Mouse (Mus musculus): Measurements from ENCODE around the gene Hoxb5. TPM values are rescaled to one million over a fixed set of nuclear protein-coding genes. Genes with fewer than 3 reads are reported as not detected.

Hoxb5 gene
- polyA plus RNA-seq, 1 experiment from 2014 or later = 7.5 TPM

GRCm38 (mm10) chr11:96284774-96285734 lies 18.1 kb upstream of the Hoxb5 start:
- Histone ChIP-seq H3K4me1 (replicated peaks; ENCODE audit: control insufficient read depth, insufficient read depth) (0 out of 2 replicates have a peak, but pooled peaks cover 2% of the 10 kb centered on the region), H3K27ac (replicated peaks) (peak overlapping the region; percentile 88), H3K9ac (ENCODE audit: low read length) (peak overlapping the region; percentile 60), H3K9me3 (ENCODE audit: control insufficient read depth, low read length) (no peaks in the 10 kb centered on the region), H3K36me3 (ENCODE audit: control insufficient read depth, insufficient read depth, low read length) (no peaks in the 10 kb centered on the region), H3K4me2 (replicated peaks; ENCODE audit: low read depth) (peak overlapping the region; percentile 68), H3K27me3 (ENCODE audit: control insufficient read depth, insufficient read depth, low read length) (peaks cover 25% of the 10 kb centered on the region), H3K4me3 (ENCODE audit: low read depth, low read length) (peak overlapping the region; percentile 45)
- ATAC-seq (ENCODE audit: low FRiP score, low TSS enrichment) = peak; percentile 54
- WGBS = 3% methylated on average over 34 of the region's 37 CpGs
- DNase-seq (ENCODE audit: low spot score) = no peak
- no peak for TF ChIP-seq CTCF (IDR thresholded peaks at IDR 0.05; ENCODE audit: low read depth)
- no peak for TF ChIP-seq EP300 (optimal IDR thresholded peaks at IDR 0.05)

- Histone ChIP-seq H3K36me3 (ENCODE audit: control insufficient read depth, insufficient read depth, low read length) (no peaks in the 10 kb centered on the region), H3K27ac (replicated peaks) (peak within 1 kb of the TSS; percentile 88), H3K4me1 (replicated peaks; ENCODE audit: control insufficient read depth, insufficient read depth) (0 out of 2 replicates have a peak, but pooled peaks cover 2% of the 10 kb centered on the region), H3K4me2 (replicated peaks; ENCODE audit: low read depth) (peak within 1 kb of the TSS; percentile 68), H3K9me3 (ENCODE audit: control insufficient read depth, low read length) (no peaks in the 10 kb centered on the region), H3K9ac (ENCODE audit: low read length) (peak within 1 kb of the TSS; percentile 67), H3K4me3 (ENCODE audit: low read depth, low read length) (peak within 1 kb of the TSS; percentile 45), H3K27me3 (ENCODE audit: control insufficient read depth, insufficient read depth, low read length) (peaks cover 22% of the 10 kb centered on the region)
- TF ChIP-seq EP300 (optimal IDR thresholded peaks at IDR 0.05) (no peak), CTCF (IDR thresholded peaks at IDR 0.05; ENCODE audit: low read depth) (no peak)
- 1% methylated on average over 43 of the region's 43 CpGs for WGBS
- ATAC-seq (ENCODE audit: low FRiP score, low TSS enrichment) (no peak; the same call in 1 of the 2 replicates), DNase-seq (ENCODE audit: low spot score) (no peak)
These were observed 17.1 kb upstream of the Hoxb5 start, which contains the start of gene Hoxb7 for GRCm38 (mm10) chr11:96285771-96286738. TSS of gene Hoxb7 (plus strand) at chr11:96286623.

- Histone ChIP-seq H3K4me2 (replicated peaks; ENCODE audit: low read depth) (peak overlapping the region; percentile 68), H3K27me3 (ENCODE audit: control insufficient read depth, insufficient read depth, low read length) (peaks cover 22% of the 10 kb centered on the region), H3K4me3 (ENCODE audit: low read depth, low read length) (peak overlapping the region; percentile 45), H3K27ac (replicated peaks) (peak overlapping the region; percentile 88), H3K9ac (ENCODE audit: low read length) (peak overlapping the region; percentile 67), H3K36me3 (ENCODE audit: control insufficient read depth, insufficient read depth, low read length) (no peaks in the 10 kb centered on the region), H3K9me3 (ENCODE audit: control insufficient read depth, low read length) (no peaks in the 10 kb centered on the region), H3K4me1 (replicated peaks; ENCODE audit: control insufficient read depth, insufficient read depth) (0 out of 2 replicates have a peak, but pooled peaks cover 2% of the 10 kb centered on the region)
- no peak for DNase-seq (ENCODE audit: low spot score)
- ATAC-seq (ENCODE audit: low FRiP score, low TSS enrichment) = peak; percentile 16; the same call in 1 of the 2 replicates
- TF ChIP-seq EP300 (optimal IDR thresholded peaks at IDR 0.05) = no peak
- no peak for TF ChIP-seq CTCF (IDR thresholded peaks at IDR 0.05; ENCODE audit: low read depth)
- WGBS = under 1% methylated on average over 55 of the region's 55 CpGs
These were observed 16.3 kb upstream of the Hoxb5 start for GRCm38 (mm10) chr11:96286739-96287385.

DNA sequence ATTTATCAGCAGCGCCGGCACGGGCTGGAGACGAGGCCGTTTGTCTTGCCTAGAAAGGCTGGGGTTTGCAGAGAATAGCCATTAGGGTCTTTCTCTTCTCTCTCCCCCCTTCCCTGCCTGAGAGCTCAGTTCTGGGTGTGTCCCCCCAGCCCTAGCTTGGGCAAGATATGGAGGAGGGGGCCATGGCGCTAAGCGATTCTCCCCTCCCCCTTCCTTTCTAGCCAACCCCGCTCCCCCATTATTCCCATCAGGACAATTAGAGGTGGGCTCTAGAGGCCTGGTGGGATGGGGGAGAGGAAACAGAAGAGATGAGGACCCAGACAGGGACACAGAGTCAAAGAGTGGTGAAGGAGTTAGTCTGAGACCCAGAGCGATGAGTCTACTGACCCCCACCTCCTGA lies 15.7 kb upstream of the Hoxb5 start:
- peak overlapping the region; percentile 45 for H3K4me3 ChIP-seq (ENCODE audit: low read depth, low read length)
- no peaks in the 10 kb centered on the region for H3K36me3 ChIP-seq (ENCODE audit: control insufficient read depth, insufficient read depth, low read length)
- H3K4me1 ChIP-seq (replicated peaks; ENCODE audit: control insufficient read depth, insufficient read depth) = 0 out of 2 replicates have a peak, but pooled peaks cover 2% of the 10 kb centered on the region
- no peak overlapping the region for H3K27ac ChIP-seq (replicated peaks)
- peak overlapping the region; percentile 68 for H3K4me2 ChIP-seq (replicated peaks; ENCODE audit: low read depth)
- H3K9ac ChIP-seq (ENCODE audit: low read length) = peak overlapping the region; percentile 67; the same call in 1 of the 2 replicates
- 9% methylated on average over 9 of the region's 9 CpGs for WGBS
- H3K9me3 ChIP-seq (ENCODE audit: control insufficient read depth, low read length) = no peaks in the 10 kb centered on the region
- no peak for ATAC-seq (ENCODE audit: low FRiP score, low TSS enrichment)
- DNase-seq (ENCODE audit: low spot score) = no peak
- TF ChIP-seq CTCF (IDR thresholded peaks at IDR 0.05; ENCODE audit: low read depth) = no peak
- TF ChIP-seq EP300 (optimal IDR thresholded peaks at IDR 0.05) = no peak
- H3K27me3 ChIP-seq (ENCODE audit: control insufficient read depth, insufficient read depth, low read length) = peaks cover 25% of the 10 kb centered on the region

Data from stomach, postnatal 0 days (tissue).